Mouse (Mus musculus): ENCODE results near the gene Pou3f1. TPM values are rescaled to one million over a fixed set of nuclear protein-coding genes. Genes with fewer than 3 reads are reported as not detected.
"Not testable (repeated sequence)": the region's sequence is repeated elsewhere in the genome, so short reads cannot be mapped to it uniquely, and the experiment has no call there.

Pou3f1 gene
- total RNA-seq, 2 experiments from 2014 or later, result 0.12 to 0.26 TPM

DNA sequence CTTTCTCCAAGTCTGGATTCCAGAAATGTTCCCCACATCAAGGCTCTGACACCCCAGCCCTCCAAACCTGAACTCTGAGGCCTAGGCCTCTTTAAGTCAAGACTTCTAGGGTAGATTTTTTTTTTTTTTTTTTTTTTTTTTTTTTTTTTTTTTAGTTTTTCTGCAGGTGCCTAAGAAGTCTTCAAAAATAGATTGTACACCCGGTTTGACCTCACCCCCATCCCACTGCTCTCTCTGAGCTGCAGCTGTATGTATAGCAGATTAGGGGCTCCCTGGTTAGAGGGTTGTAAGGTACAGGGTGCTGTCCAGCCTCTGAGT, 51.6 kb downstream of the Pou3f1 start:
- intact Hi-C loops (cut with DNase I); DNase-seq: not testable (repeated sequence)

GRCm38 (mm10) chr4:124708518-124709477, 52.2 kb downstream of the Pou3f1 start:
- intact Hi-C loops (cut with DNase I), result no loop called here
- peak; percentile 94 for DNase-seq

GRCm38 (mm10) chr4:124709961-124710446, 53.4 kb downstream of the Pou3f1 start:
- intact Hi-C loops (cut with DNase I), result loop anchor here (1.0 to 5.0 kb wide), 2 partner anchors 28 to 137 kb away; no protein-coding TSS in a partner anchor
- DNase-seq, result peak; percentile 59 to 63

Other genes with a start within 250 kb of the Pou3f1 start
- gene 3100002H09Rik, start 46.0 kb upstream of the Pou3f1 start, total RNA-seq (2021), result not detected
- gene Utp11, start 36.8 kb downstream of the Pou3f1 start, total RNA-seq (2021), result 10 to 100 TPM; 13.8 to 16.8 TPM
- 10 to 100 TPM; 15.7 to 19.6 TPM for gene Fhl3, start 43.9 kb downstream of the Pou3f1 start, total RNA-seq (2021)
- gene Sf3a3, start 58.0 kb downstream of the Pou3f1 start, total RNA-seq (2021), result 10 to 100 TPM; 26.2 to 32.5 TPM
- gene Inpp5b, start 85.0 kb downstream of the Pou3f1 start, total RNA-seq (2021), result 10 to 100 TPM; 10.1 to 14.9 TPM
- gene Mtf1, start 145.3 kb downstream of the Pou3f1 start, total RNA-seq (2021), result 10 to 100 TPM; 17.4 to 17.6 TPM
- gene Yrdc, start 193.9 kb downstream of the Pou3f1 start, total RNA-seq (2021), result 10 to 100 TPM; 20.9 to 24.4 TPM
- 10 to 100 TPM; 28.7 to 33.5 TPM for gene 1110065P20Rik, start 194.4 kb downstream of the Pou3f1 start, total RNA-seq (2021)
- under 1 TPM; 0.10 to 0.22 TPM for gene Maneal, start 205.4 kb downstream of the Pou3f1 start, total RNA-seq (2021)
- gene Epha10, start 224.1 kb downstream of the Pou3f1 start, total RNA-seq (2021), result not detected